Mouse (Mus musculus): ENCODE results near the gene Syt1.

GRCm38 (mm10) chr10:108636086-108636485, 374.7 kb downstream of the Syt1 start:
- no peak for TF ChIP-seq CTCF (IDR thresholded peaks at IDR 0.05; ENCODE audit: borderline replicate concordance, extremely low read depth, insufficient read depth, insufficient read length)
- TF ChIP-seq POLR2A (IDR thresholded peaks at IDR 0.05; ENCODE audit: borderline replicate concordance, extremely low read depth, insufficient read depth, insufficient read length, poor library complexity, severe bottlenecking), result no peak
